Mouse (Mus musculus) Patski (cell line): ENCODE measurements at regions not wholly inside any gene's neighbourhood (a gene's known extent, or its start where the extent isn't known, plus 50 kb on each side); places are given as distances from the start of the nearest gene placed in this dataset.

ENCODE experiments used
- ATAC-seq: fragments of 100-300 bp; one replicate; pipeline ENCODE4 v1.8.0; 2021
- CTCF ChIA-PET: fragments of 350-600 bp; sonication (Branson Sonifier 250); formaldehyde crosslinking; loops from one replicate; lab custom pipeline; 2022; ENCODE audit warnings: inconsistent platforms; lab: Charles Lee
- POLR2A ChIA-PET: fragments of 350-600 bp; sonication (Branson Sonifier 250); formaldehyde crosslinking; loops from one replicate; lab custom pipeline; 2022; ENCODE audit warnings: antibody characterized with exemption, inconsistent platforms; lab: Charles Lee
- DNase-seq: peaks from one replicate; pipeline ENCODE4 v3.0.0-alpha.2; 2011; ENCODE audit warnings: low read depth, low spot score
- H3K27me3 ChIP-seq: fragments of 371-371 bp; one replicate; pipeline ENCODE4 v1.5.1; 2021
- CTCF ChIP-seq: fragments of 100-300 bp; IDR thresholded peaks from one replicate; pipeline ENCODE4 v1.5.1; 2021
- in situ Hi-C: fragments of 300-500 bp; cut with MboI; formaldehyde crosslinking; loops from 3 replicates; pipeline ENCODE4 v1.11.1; 2018; ENCODE audit warnings: low pct_unique_long_range_greater_than_20kb, mixed read lengths

DNA sequence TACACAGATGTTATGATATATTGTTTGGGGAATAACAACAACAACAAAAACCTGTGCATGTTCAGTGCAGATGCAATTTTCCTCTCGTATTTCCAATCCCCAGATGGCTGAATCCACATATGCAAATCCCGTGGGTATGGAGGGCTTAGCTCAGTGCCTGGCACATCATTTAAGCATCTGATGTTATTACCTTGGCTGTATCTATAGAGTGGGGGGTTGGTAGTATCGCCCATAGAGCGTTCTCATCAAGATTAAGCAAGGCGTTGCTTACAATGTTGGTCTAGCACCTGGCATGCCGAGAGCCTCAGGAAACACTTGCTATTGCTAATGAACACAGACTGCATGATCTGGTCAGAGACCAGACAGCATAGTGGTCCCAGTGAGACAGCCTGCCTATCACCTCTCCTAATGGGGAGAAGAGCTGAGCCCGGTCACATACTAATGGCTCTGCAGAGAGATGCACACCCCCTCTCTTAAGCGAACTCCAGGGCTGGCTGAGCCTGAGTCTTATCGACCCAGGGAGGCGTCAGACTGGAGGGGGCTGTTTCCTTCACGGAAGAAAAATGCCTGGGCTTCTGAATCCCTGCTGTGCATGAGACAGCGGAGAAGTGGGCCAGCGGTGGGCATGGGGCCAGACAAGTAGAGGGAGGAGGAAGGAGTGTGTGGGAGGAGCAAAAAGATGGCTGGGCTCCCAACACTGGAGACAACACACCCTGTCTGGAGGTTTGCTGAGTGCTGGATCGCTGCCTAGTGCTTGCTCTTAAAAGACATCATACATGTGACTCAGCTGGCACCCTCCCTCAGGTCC lies 190.9 kb upstream of the Ncam1 start:
- ATAC-seq (peak; percentile 67), DNase-seq (peak; percentile 81)
- in situ Hi-C loops = loop anchor here (10.0 kb wide), 1 partner anchor 155 kb away; no protein-coding TSS in a partner anchor
- CTCF ChIA-PET = interaction anchor here (1.9 kb wide), 1 partner anchor 10 kb away, joined by 4 read pairs; no protein-coding TSS in a partner anchor
- POLR2A ChIA-PET = no interaction called here
- TF ChIP-seq CTCF = no peak
- H3K27me3 ChIP-seq = no peaks in the 10 kb centered on the region

DNA sequence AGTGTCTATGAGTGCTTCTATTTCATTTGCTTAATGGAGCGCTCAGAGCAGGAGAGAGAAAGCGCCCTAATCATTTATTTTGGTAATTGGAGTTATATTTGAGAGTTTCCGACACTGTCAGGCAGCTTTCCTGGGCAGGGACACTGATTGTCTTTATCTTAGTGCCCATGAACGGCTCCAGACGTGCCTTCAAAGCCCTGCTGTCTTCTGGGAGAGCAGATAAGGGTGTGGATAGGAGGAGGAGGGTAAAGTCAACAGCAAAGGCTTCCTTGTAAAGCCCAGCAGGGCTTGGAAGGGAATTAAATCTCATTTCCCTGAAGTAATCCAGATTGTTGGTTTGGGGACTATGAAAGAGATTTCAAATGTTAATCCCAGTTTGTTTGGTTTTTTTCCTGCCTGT lies 189.3 kb upstream of the Ncam1 start:
- no peak for TF ChIP-seq CTCF
- in situ Hi-C loops = loop anchor here (10.0 kb wide), 1 partner anchor 157 kb away; no protein-coding TSS in a partner anchor
- ChIA-PET POLR2A (no interaction called here), CTCF (no interaction called here)
- DNase-seq (no peak), ATAC-seq (no peak)
- no peaks in the 10 kb centered on the region for H3K27me3 ChIP-seq

DNA sequence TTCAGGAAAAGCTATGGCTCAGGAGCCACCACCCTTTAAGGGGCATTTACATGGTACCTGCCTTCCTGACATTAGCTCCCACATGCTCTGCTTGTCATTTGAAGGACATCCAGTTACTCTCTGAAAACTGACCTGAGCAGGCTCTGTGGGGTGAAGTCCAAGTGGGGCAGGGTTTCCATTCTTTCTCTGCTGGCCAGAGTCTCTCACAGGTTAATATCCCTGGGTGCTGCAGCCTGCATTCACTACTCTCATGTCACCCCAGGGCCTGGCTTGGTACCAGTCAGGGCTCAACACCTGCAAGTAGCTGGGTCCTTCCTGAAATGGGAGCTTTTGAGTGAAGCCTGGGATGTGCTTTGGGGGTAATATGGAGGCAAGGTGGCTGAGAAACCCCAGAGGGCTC lies 188.8 kb upstream of the Ncam1 start:
- TF ChIP-seq CTCF = no peak
- POLR2A ChIA-PET = no interaction called here
- ATAC-seq = no peak
- H3K27me3 ChIP-seq = no peaks in the 10 kb centered on the region
- DNase-seq = no peak
- CTCF ChIA-PET = no interaction called here
- in situ Hi-C loops = loop anchor here (10.0 kb wide), 1 partner anchor 157 kb away; no protein-coding TSS in a partner anchor

DNA sequence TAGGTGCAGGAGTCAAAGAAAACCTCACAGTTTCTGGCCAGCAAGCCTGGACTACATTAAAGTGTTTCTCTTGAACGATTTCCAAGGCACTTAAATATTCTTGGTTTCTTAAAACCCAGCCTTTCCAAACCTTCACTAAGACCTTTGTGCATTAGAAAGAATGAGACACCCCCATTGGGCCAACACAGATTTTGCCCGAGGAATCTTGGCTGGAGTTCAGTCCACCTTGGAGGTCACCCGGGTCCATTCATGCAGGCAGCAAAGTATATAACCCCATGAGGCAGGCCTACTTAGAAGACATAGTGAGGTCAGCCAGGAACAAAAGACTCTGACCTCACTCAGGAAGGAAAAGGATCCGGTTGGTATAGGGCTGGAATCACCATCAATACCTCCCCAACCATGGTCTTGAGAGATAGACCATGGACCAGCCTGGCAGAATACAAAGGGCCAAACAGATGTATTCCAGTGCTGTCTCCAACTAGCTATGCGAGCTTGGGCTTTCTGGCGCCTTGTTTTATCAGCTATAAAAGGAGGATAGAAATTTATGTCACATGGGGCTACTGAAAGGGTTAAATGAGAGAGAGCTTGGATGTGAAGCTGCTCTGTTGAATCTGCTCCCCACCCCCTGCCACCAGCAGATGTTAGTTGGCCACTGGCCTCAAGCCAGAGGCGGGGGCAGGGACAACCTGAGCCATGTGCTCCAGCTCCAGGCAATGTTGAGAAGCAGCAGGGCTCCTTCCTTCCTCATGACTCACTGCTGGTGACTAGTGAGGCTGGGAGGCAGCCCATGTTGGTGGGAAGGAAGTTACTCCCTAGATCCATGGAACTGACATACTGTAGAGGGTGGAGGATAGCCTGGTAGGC lies 181.9 kb upstream of the Ncam1 start:
- in situ Hi-C loops = loop anchor here (5.0 to 10.0 kb wide), 3 partner anchors 164 to 187 kb away; partner anchors contain the start of gene Ncam1
- DNase-seq = peak; percentile 91

DNA sequence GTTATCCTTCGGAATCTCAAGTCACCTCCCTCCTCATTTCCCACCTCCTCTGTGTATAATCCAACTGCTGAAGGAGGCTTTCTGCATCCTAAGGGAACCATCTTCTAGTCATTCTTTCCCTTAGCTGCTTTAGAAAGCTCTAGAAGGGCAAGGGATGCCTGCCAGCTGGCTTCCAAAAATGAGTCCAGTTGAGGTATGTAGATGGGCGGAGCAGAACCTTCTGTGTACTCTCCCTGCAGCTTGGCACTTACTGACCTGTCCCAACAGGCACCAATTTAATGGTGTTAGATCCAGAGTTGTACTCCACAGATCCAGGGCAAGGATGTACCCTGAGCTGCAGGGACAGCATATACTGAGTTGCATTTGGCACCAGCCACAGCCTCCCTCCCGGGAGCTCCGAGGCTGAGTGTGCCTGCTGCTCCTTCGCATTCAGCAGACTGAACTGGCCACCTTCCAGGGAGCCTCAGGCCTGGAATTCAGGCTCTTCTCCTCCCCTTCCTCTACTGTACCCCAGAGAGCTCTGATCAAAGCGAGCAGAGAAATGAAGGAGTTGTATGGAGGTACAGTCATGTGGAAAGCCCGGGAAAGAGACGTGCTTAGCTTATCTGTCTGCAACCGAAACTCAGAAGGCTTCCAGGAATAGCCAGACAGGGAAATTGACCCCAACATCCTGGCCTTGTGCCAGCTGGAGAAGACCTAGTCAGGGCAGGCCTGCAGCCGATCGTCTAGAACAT lies 177.4 kb upstream of the Ncam1 start:
- CTCF ChIA-PET = no interaction called here
- H3K27me3 ChIP-seq = no peaks in the 10 kb centered on the region
- ATAC-seq (peak; percentile 60), DNase-seq (peak; percentile 95)
- POLR2A ChIA-PET = interaction anchor here (1.1 kb wide), 1 partner anchor 349 kb away, joined by 3 read pairs; no protein-coding TSS in a partner anchor
- in situ Hi-C loops = loop anchor here (5.0 kb wide), 1 partner anchor 99 kb away; no protein-coding TSS in a partner anchor
- no peak for TF ChIP-seq CTCF

More for the DNA sequence above, 181.9 kb upstream of the Ncam1 start:
- ChIA-PET CTCF (interaction anchor here (1.0 to 1.1 kb wide), 2 partner anchors 141 to 183 kb away, joined by 3 read pairs; no protein-coding TSS in a partner anchor), POLR2A (no interaction called here)
- no peak for TF ChIP-seq CTCF
- H3K27me3 ChIP-seq = no peaks in the 10 kb centered on the region
- peak; percentile 87 for ATAC-seq

DNA sequence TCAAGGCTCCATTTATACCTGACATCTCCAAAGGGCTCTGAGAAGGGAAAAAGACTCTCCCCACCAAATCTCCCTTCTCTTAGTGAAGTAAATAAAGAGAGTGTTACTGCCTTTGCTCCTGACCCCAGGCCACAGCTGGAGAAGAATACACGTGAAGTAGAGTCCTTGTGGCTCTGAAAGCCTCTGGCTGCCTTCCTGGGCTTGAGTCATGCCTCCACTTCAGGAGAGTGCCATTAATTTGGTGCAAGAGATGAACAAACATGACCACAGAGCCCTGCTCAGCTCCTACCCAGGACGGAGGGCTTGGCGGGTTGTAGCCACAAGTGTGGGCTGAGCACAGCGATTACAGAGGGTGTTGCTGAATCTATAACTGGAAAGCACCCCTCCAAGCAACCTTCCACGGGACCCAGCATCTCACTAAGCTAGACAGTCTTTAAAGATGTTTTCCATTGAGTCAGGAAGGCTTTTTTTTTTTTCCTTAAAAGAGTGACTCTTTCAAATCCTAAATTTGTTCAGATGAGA lies 175.3 kb upstream of the Ncam1 start:
- in situ Hi-C loops = no loop called here
- H3K27me3 ChIP-seq = no peaks in the 10 kb centered on the region
- no peak for DNase-seq
- ATAC-seq = no peak
- no peak for TF ChIP-seq CTCF
- ChIA-PET POLR2A (no interaction called here), CTCF (interaction anchor here (0.7 kb wide), 1 partner anchor 265 kb away, joined by 3 read pairs; no protein-coding TSS in a partner anchor)

DNA sequence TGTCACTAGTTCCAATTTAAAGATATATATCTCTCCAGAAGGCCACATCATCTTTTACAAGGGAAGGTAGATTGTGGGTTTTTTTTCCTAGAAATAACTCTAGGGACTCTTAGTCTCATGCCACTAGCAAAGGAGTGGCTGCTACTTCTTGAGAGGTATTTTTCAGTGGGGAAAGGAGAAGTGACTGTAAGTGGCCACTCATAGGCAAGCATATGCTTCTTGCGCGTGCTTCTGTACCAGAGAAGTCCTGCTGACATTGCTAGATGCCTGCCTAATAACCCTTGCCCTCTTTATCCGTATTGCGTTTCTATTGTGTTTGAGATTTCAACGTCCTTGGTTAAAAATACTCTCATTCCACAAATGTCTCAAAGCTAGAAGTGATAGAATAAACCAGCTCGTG lies 170.7 kb upstream of the Ncam1 start:
- no peak for TF ChIP-seq CTCF
- ATAC-seq (no peak), DNase-seq (no peak)
- ChIA-PET POLR2A (no interaction called here), CTCF (no interaction called here)
- in situ Hi-C loops = no loop called here
- no peaks in the 10 kb centered on the region for H3K27me3 ChIP-seq

DNA sequence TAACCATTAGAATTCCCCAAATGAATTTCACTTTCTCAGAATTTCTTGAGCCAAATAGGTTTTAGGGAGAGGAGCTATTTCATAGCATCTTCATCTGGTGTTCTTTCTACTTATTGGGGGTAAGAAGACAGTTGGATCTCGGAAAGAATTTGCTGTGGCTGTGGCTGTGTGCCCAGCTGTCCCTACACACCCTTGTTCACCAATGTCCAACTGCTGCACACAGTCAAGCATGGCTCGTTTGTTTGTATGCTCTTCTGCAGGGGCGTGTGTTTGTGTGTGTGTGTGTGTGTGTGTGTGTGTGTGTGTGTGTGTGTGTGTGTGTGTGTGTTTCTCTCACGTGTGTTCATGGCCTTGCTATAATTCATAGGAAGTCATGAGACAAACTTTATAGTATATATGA lies 165.9 kb upstream of the Ncam1 start:
- ChIA-PET CTCF (no interaction called here), POLR2A (no interaction called here)
- ATAC-seq (no peak), DNase-seq (no peak)
- in situ Hi-C loops = no loop called here
- no peaks in the 10 kb centered on the region for H3K27me3 ChIP-seq
- TF ChIP-seq CTCF = no peak

DNA sequence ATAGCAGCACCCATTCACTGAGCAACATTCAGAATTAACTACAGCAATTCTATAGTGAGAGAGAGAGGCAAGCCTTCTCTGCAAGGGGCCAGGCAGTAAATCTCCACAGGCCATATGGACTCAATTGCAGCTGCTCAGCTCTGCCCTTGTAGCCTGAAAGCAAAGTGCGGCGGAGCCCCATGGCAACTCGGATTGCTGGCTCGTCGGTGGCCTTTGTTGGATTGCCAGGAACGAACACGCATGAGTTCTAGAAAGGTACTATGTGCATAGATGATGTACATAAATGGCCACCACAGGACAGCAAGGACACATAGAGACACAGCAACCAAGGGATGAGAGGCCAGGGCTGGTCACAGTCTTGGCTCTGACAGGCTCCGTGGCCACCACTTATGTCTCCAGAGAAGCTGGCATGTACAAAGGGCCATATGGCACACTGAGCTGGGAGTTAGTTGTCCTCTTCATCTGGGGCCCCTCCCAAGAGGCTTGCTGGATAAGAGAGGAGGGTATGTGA lies 163.9 kb upstream of the Ncam1 start:
- DNase-seq = no peak
- POLR2A ChIA-PET = interaction anchor here (0.5 kb wide), 1 partner anchor 22 kb away, joined by 3 read pairs; no protein-coding TSS in a partner anchor
- in situ Hi-C loops = no loop called here
- no peak for TF ChIP-seq CTCF
- no peak for ATAC-seq
- H3K27me3 ChIP-seq = no peaks in the 10 kb centered on the region
- CTCF ChIA-PET = no interaction called here
